Mouse (Mus musculus) liver, embryonic 14.5 days (tissue): ENCODE results near the gene Lrfn2.

Experiments used
- CTCF ChIP-seq: IDR thresholded peaks from 2 replicates; pipeline ENCODE4 v1.5.1; 2016; ENCODE audit warnings: antibody characterized with exemption, low read depth, control low read depth
- EP300 ChIP-seq: IDR thresholded peaks from 2 replicates; pipeline ENCODE4 v1.6.1; 2016; ENCODE audit warnings: antibody characterized with exemption, low read depth

DNA sequence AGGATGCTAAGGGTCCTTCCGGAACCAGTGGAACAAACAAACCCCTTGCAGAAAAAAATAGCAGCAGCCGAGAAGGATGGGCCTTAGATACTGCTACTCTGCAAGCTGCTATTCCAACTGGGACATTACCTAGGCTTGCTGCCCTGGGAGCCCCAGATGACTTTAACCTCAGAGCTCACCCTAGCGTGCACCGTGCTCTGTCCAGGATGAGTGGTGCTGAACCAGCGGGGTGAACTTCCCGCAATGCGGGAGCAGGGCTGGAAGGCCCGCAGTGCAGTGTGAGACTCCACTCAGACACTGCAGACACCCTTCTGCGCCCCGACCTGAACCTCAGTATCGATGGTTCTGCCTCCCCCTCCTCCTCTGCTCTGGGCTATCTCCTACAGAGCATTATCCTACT lies 14.8 kb upstream of the Lrfn2 start:
- TF ChIP-seq CTCF (no peak), EP300 (no peak)
